Mouse (Mus musculus): Measurements from ENCODE around the gene Rabep2. TPM values are rescaled to one million over a fixed set of nuclear protein-coding genes. Genes with fewer than 3 reads are reported as not detected.

The Rabep2 gene
- polyA plus RNA-seq, 1 experiment from 2014 or later, result 24.2 TPM

DNA sequence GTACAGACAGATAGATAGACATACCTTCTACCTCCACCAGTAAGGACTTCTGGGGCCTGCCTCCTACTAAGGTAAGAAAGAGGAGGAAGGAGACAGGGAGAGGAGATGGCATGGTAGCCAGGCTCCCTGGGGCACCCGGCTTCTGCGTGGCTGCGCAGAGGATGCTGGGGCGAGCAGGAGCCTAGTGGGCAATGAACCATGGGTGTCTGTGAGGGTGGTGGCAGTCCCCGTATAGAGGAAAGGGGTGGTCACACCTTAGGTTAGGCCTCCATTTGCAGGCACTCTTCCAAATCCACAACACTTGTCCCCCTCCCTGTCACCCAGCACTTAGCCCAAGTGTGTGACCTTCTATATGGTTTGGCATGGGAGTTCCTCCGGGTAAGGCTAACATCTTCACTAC is 13.8 kb upstream of the Rabep2 start, which contains the start of gene Cd19:
Gene Cd19 (minus strand): TSS at position 165 of the 400 bp plus-strand sequence.
- WGBS, result 85% methylated on average over 6 of the region's 6 CpGs
- no peaks in the 10 kb centered on the region for H3K4me1 ChIP-seq (replicated peaks)
- no peaks in the 10 kb centered on the region for H3K9me3 ChIP-seq
- no peaks in the 10 kb centered on the region for H3K36me3 ChIP-seq
- 0 out of 2 replicates have a peak, but pooled peaks cover 5% of the 10 kb centered on the region for H3K27me3 ChIP-seq (replicated peaks)
- no peak within 1 kb of the TSS for H3K4me2 ChIP-seq (replicated peaks)
- ATAC-seq, result no peak
- no peak within 1 kb of the TSS for H3K9ac ChIP-seq
- H3K4me3 ChIP-seq (replicated peaks), result no peak within 1 kb of the TSS
- H3K27ac ChIP-seq, result no peak within 1 kb of the TSS

DNA sequence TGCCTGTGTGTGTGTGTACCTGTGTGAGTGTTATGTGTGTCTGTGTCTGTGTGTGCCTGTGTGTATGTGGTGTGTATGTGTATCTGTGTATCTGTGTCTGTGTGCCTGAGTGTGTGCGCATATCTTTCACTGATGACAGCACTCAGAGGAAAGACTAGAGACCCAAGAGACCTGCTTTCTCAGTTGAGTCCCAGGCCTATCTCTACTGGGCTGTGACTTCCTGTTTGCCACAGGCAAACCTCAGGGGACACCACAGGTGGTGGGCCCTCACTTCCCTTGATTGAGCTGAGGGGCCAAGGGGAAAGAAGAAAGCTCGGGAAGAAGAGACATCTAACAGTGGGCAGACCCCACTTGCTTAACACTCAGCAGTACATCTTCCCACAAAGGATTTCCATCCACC is 11.9 kb upstream of the Rabep2 start:
- WGBS, result 67% methylated on average over 2 of the region's 2 CpGs
- no peaks in the 10 kb centered on the region for H3K9me3 ChIP-seq
- H3K36me3 ChIP-seq, result no peaks in the 10 kb centered on the region
- H3K4me3 ChIP-seq (replicated peaks), result no peak overlapping the region
- no peaks in the 10 kb centered on the region for H3K4me1 ChIP-seq (replicated peaks)
- no peak overlapping the region for H3K9ac ChIP-seq
- H3K27me3 ChIP-seq (replicated peaks), result 0 out of 2 replicates have a peak, but pooled peaks cover 5% of the 10 kb centered on the region
- H3K4me2 ChIP-seq (replicated peaks), result no peak overlapping the region
- ATAC-seq, result no peak
- H3K27ac ChIP-seq, result no peak overlapping the region

DNA sequence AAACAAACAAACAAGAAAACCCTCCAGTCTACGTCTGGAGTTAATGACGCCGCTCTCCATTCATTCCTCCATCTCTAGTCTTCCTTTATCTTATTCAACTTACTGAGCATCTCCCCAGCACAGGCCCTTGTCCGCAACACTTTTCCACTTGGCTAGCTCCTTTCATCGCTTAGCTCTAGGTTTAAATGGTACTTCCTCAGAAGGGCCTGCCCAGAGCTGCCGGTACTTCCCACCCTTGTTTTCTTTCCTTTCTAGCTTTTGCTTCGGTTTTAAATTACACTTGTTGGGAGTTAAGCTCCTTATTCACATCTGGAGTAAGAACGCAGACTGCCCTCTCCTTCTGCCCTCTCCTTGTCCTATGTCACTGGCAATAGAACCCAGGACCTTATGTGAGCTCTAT is 11.5 kb upstream of the Rabep2 start:
- 68% methylated on average over 8 of the region's 8 CpGs for WGBS

DNA sequence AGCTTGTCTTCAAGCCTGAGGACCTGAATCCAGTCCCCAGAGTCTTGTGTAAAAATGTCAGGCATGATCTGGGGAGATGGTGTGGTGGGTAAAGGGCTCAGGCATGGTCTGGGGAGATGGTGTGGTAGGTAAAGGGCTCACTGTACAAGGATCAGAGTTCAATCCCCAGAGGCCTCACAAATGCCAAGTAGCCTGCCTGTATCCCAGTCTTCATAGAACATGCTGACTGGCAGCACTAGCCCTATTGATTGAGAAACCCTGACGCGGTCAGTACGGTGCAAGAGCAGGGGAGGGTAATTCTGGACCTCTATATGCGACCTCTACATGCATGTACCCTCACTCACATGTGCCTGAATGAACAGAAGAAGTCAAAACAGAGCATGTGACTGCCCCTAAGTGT is 11.0 kb upstream of the Rabep2 start:
- H3K27ac ChIP-seq, result no peak overlapping the region
- no peak overlapping the region for H3K4me2 ChIP-seq (replicated peaks)
- no peaks in the 10 kb centered on the region for H3K36me3 ChIP-seq
- H3K4me1 ChIP-seq (replicated peaks), result no peaks in the 10 kb centered on the region
- no peak overlapping the region for H3K9ac ChIP-seq
- no peak overlapping the region for H3K4me3 ChIP-seq (replicated peaks)
- H3K9me3 ChIP-seq, result no peaks in the 10 kb centered on the region
- no peak for ATAC-seq
- 90% methylated on average over 4 of the region's 4 CpGs for WGBS
- 0 out of 2 replicates have a peak, but pooled peaks cover 5% of the 10 kb centered on the region for H3K27me3 ChIP-seq (replicated peaks)

More for the DNA sequence above, 11.5 kb upstream of the Rabep2 start:
- Histone ChIP-seq H3K4me2 (replicated peaks) (no peak overlapping the region), H3K27me3 (replicated peaks) (0 out of 2 replicates have a peak, but pooled peaks cover 5% of the 10 kb centered on the region), H3K4me3 (replicated peaks) (no peak overlapping the region), H3K4me1 (replicated peaks) (no peaks in the 10 kb centered on the region), H3K9ac (no peak overlapping the region), H3K36me3 (no peaks in the 10 kb centered on the region), H3K9me3 (no peaks in the 10 kb centered on the region), H3K27ac (no peak overlapping the region)
- no peak for ATAC-seq

DNA sequence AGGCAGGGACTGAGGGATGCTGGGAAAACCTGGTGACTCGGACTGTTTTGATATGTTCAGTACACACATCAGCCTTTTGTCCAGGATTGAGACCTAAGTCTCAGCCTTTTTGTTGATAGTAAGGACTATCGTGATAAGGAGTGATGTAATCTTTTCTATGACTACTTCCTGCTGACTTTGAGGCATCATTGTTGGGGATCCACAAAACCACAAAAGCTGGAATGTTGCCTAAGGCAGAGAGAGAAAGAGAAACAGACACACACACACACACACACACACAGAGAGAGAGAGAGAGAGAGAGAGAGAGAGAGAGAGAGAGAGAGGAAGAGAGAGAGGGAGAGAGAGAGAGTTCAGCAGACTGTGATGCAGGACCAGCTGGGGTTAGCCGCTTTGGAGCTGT is 10.1 kb upstream of the Rabep2 start:
- Histone ChIP-seq H3K4me3 (replicated peaks) (no peak overlapping the region), H3K27me3 (replicated peaks) (0 out of 2 replicates have a peak, but pooled peaks cover 4% of the 10 kb centered on the region), H3K36me3 (no peaks in the 10 kb centered on the region), H3K9ac (no peak overlapping the region), H3K9me3 (no peaks in the 10 kb centered on the region), H3K4me1 (replicated peaks) (no peaks in the 10 kb centered on the region), H3K4me2 (replicated peaks) (no peak overlapping the region), H3K27ac (no peak overlapping the region)
- WGBS, result 59% methylated on average over 3 of the region's 3 CpGs
- no peak for ATAC-seq

DNA sequence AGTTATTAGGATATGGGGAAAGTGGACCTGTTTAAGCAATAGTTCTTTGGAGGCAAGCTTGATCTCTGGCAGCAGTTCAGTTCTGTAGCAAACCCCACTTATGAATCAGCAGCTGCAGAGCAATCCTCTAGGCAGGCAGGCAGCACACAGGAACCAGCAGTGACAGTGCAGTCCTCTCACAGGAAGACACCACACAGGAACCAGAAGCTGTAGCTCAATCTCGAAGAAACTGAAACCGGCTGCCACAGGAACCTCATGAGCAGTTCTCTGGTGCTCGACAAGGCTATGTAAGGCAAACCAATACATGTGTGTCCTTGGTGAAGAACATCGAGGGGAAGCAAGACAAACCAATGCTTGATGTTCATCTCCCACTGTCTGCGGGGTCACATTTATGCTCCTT is 6.8 kb upstream of the Rabep2 start:
- no peak overlapping the region for H3K4me2 ChIP-seq (replicated peaks)
- no peaks in the 10 kb centered on the region for H3K36me3 ChIP-seq
- H3K4me3 ChIP-seq (replicated peaks), result no peak overlapping the region
- H3K9ac ChIP-seq, result no peak overlapping the region
- no peak for ATAC-seq
- 81% methylated on average over 5 of the region's 5 CpGs for WGBS
- H3K27me3 ChIP-seq (replicated peaks), result no peaks in the 10 kb centered on the region
- no peaks in the 10 kb centered on the region for H3K9me3 ChIP-seq
- H3K4me1 ChIP-seq (replicated peaks), result no peaks in the 10 kb centered on the region
- H3K27ac ChIP-seq, result no peak overlapping the region

DNA sequence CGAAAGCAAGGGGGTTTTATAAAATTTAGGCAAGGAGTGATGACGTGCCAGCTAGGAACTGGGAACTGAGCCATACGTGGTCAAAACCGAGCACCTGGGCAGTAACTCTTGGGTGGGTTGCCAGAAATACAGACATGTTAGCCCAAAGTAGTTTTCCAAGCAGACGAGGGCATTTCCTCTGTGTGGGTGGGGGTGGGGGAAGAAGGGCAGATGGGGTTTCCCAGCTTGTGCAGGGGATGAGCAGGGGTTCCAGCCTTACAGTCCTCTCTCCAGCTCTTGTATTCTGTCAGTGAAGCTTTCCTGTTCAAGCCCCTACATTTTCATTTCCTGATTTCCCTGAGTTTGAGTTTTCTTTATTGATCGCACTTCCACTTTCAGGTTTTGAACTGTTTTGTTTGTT is 4.4 kb upstream of the Rabep2 start:
- 82% methylated on average over 6 of the region's 6 CpGs for WGBS
- H3K4me3 ChIP-seq (replicated peaks), result no peak overlapping the region
- H3K4me1 ChIP-seq (replicated peaks), result peaks cover 4% of the 10 kb centered on the region; the same call in 1 of the 2 replicates
- H3K9me3 ChIP-seq, result no peaks in the 10 kb centered on the region
- no peak for ATAC-seq
- no peak overlapping the region for H3K9ac ChIP-seq
- no peak overlapping the region for H3K4me2 ChIP-seq (replicated peaks)
- no peaks in the 10 kb centered on the region for H3K36me3 ChIP-seq
- H3K27me3 ChIP-seq (replicated peaks), result no peaks in the 10 kb centered on the region
- no peak overlapping the region for H3K27ac ChIP-seq

DNA sequence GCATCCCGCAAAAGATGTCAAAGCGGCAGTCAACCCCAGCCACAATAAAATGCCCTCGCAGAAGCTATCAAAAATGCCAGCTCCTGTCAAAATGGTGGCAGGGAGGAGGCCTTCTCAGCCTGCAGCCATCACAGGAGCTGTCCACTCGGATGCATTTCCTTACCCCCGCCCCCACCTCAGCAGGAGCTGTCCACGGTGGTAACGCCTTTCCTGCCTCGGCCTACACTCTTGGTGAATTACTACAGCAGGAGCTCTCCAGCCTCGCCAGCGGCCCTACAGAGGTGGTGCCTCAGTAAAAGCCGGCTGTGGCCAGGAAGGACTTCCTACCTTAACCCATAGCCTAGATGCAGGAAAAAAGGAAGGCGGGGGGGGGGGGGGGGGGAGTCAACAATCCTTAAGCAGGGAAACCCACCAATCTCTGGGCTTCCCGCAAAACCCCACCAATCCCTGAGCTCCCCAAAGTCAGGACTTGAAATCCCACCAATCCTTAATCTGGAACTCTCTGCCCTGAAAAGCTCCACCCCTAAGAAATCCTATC is 1.2 kb upstream of the Rabep2 start:
- no peak for ATAC-seq
- no peak overlapping the region for H3K4me2 ChIP-seq (replicated peaks)
- 42% methylated on average over 12 of the region's 13 CpGs for WGBS
- H3K4me3 ChIP-seq (replicated peaks), result no peak overlapping the region
- H3K9me3 ChIP-seq, result no peaks in the 10 kb centered on the region
- H3K9ac ChIP-seq, result no peak overlapping the region
- no peaks in the 10 kb centered on the region for H3K36me3 ChIP-seq
- H3K27me3 ChIP-seq (replicated peaks), result no peaks in the 10 kb centered on the region
- H3K4me1 ChIP-seq (replicated peaks), result peaks cover 9% of the 10 kb centered on the region
- no peak overlapping the region for H3K27ac ChIP-seq

DNA sequence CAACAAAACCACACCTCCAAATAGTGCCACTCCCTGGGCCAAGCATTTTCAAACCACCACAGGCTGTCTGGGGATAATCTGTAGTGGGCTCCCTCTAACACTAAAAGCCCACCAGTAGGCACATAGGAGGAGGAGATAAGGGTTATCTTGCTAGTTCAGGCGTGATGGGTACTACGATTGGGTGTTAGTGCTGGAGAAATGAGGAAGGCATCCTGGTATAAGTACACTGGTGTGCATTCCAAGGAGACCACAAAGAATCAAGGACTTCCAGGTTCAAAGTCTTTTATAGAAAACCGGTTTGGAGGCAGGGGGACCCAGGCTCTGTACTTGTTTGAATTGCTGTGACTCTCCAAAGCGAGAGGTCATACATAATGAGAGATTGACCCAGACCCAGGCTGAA is 405 bp upstream of the Rabep2 start:
- WGBS, result 16% methylated on average over 4 of the region's 4 CpGs
- ATAC-seq, result peak; percentile 37
- no peaks in the 10 kb centered on the region for H3K9me3 ChIP-seq

DNA sequence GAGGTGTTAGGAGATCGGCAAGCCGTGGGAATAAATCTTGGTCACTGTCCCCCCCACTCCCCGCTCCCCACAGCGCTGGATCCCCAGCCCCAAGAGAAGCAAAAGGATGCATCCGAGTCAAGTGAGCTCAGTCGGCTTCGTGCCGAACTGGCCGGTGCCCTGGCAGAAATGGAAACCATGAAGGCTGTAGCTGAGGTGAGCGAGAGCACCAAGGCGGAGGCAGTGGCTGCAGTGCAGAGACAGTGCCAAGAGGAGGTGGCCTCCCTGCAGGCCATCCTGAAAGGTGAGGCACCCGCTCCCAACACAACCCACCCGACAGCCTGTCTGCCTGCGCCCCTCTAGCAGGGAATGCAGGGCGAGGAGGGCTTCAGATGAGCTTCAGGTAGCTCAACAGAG is 942 bp downstream of the Rabep2 start:
- 0 out of 2 replicates have a peak, but pooled peaks cover 3% of the 10 kb centered on the region for H3K36me3 ChIP-seq
- peak; percentile 21; the same call in 1 of the 2 replicates for ATAC-seq
- 27% methylated on average over 15 of the region's 15 CpGs for WGBS
- H3K9ac ChIP-seq, result peak overlapping the region; percentile 88
- peak overlapping the region; percentile 85 for H3K4me3 ChIP-seq (replicated peaks)
- H3K4me2 ChIP-seq (replicated peaks), result peak overlapping the region; percentile 91
- peak overlapping the region; percentile 98; the same call in 1 of the 2 replicates for H3K27ac ChIP-seq
- peaks cover 9% of the 10 kb centered on the region for H3K4me1 ChIP-seq (replicated peaks)
- no peaks in the 10 kb centered on the region for H3K9me3 ChIP-seq
- no peaks in the 10 kb centered on the region for H3K27me3 ChIP-seq (replicated peaks)

More for the DNA sequence above, 405 bp upstream of the Rabep2 start:
- peaks cover 9% of the 10 kb centered on the region for H3K4me1 ChIP-seq (replicated peaks)
- H3K4me3 ChIP-seq (replicated peaks), result peak overlapping the region; percentile 85
- H3K27me3 ChIP-seq (replicated peaks), result no peaks in the 10 kb centered on the region
- H3K36me3 ChIP-seq, result no peaks in the 10 kb centered on the region
- peak overlapping the region; percentile 88 for H3K9ac ChIP-seq
- H3K27ac ChIP-seq, result peak overlapping the region; percentile 98
- peak overlapping the region; percentile 91 for H3K4me2 ChIP-seq (replicated peaks)

DNA sequence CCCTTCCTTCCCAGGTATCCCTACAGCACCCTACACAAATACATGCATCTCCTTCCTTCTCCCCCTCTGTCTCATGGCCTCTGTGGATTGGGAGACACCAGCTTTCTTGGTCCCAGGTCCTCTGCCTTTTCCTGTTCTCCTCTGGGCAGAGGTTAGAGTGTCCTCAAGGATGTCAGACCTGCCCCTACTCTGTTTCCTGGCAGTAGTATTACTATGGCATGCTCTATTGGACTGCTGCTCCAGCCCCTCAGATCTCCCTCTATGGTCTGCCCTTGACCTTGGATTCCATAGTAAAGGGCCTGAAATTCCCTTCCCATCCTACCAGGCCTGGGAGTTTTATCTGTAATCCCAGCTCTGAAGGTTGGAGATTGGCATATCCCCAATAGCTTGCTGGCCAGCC is 1.6 kb downstream of the Rabep2 start:
- Histone ChIP-seq H3K9me3 (no peaks in the 10 kb centered on the region), H3K4me2 (replicated peaks) (no peak overlapping the region), H3K4me1 (replicated peaks) (peaks cover 9% of the 10 kb centered on the region), H3K9ac (no peak overlapping the region), H3K4me3 (replicated peaks) (no peak overlapping the region), H3K36me3 (0 out of 2 replicates have a peak, but pooled peaks cover 7% of the 10 kb centered on the region), H3K27ac (no peak overlapping the region), H3K27me3 (replicated peaks) (no peaks in the 10 kb centered on the region)
- no peak for ATAC-seq

DNA sequence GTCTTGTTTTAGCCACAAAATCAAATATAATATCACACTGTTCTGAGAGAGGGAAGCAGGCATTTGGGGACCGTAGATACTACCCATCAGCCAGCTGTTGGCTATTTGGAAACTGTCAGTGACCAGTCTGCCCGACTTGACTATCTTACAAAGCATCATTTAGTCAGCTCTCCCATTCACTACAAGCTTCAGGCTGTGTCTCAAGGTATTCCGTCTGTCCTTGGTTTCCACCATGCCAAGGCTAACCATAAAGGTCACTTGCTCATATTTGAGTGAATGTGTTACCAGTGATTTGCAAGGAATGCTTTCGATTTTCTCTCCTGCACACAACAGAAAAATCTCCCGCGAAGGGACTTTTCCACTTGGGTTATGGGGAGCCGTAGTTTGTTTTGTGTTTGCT is 6.2 kb downstream of the Rabep2 start:
- Histone ChIP-seq H3K4me1 (replicated peaks) (peaks cover under 1% of the 10 kb centered on the region; the same call in 1 of the 2 replicates), H3K27me3 (replicated peaks) (no peaks in the 10 kb centered on the region), H3K9me3 (no peaks in the 10 kb centered on the region), H3K4me3 (replicated peaks) (no peak overlapping the region), H3K27ac (no peak overlapping the region), H3K4me2 (replicated peaks) (no peak overlapping the region), H3K36me3 (peaks cover 10% of the 10 kb centered on the region; the same call in 1 of the 2 replicates), H3K9ac (no peak overlapping the region)
- ATAC-seq, result no peak
- WGBS, result 88% methylated on average over 7 of the region's 7 CpGs

DNA sequence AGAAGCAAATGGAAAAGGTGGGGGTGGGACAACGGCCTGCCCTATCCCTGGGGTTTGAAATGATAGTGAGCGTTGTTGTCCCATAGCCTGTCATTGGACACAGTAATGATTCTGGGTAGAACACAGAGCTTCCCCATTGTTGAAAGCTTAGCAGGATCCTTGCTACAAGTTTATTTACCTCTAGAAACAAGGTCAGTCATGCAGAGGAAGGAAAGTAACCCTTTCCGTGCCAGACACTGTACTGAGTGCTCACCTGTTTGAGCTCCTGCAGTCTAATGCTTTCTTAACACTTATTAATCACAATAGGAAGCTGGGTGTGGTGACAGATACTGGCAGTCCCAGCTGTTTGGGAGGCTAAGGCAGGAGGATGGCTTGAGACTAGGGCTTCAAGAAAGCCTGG is 7.2 kb downstream of the Rabep2 start:
- WGBS, result 72% methylated on average over 3 of the region's 3 CpGs
- no peak for ATAC-seq

More for the DNA sequence above, 7.2 kb downstream of the Rabep2 start:
- Histone ChIP-seq H3K4me3 (replicated peaks) (no peak overlapping the region), H3K9ac (no peak overlapping the region), H3K4me2 (replicated peaks) (no peak overlapping the region), H3K27me3 (replicated peaks) (no peaks in the 10 kb centered on the region), H3K27ac (no peak overlapping the region), H3K36me3 (peaks cover 10% of the 10 kb centered on the region; the same call in 1 of the 2 replicates), H3K4me1 (replicated peaks) (no peaks in the 10 kb centered on the region), H3K9me3 (no peaks in the 10 kb centered on the region)
